Mouse (Mus musculus): ENCODE measurements at regions not wholly inside any gene's neighbourhood (a gene's known extent, or its start where the extent isn't known, plus 50 kb on each side); places are given as distances from the start of the nearest gene placed in this dataset.

- TF ChIP-seq MAFK (IDR thresholded peaks at IDR 0.05; ENCODE audit: insufficient read depth, low read depth, low read length) (no peak), ZC3H11A (IDR thresholded peaks at IDR 0.05; ENCODE audit: borderline replicate concordance, low read depth, low read length) (no peak), ZNF384 (IDR thresholded peaks at IDR 0.05; ENCODE audit: low read depth, low read length) (no peak)
Measured at GRCm38 (mm10) chr13:110484358-110484940, 89.6 kb downstream of the Plk2 start.

Measured in ES-E14 (cell line).